Mouse (Mus musculus) heart, embryonic 12.5 days (tissue): ENCODE data around the gene Nle1. TPM values are rescaled to one million over a fixed set of nuclear protein-coding genes. Genes with fewer than 3 reads are reported as not detected.

Source experiments
- ATAC-seq: fragments of 200-750 bp; cut with Nextera tagmentation; 2 replicates; pipeline ENCODE4 v1.8.0; 2017; ENCODE audit warnings: moderate TSS enrichment, moderate library complexity; ENCODE audit not compliant: insufficient number of reproducible peaks, low FRiP score
- H3K27ac ChIP-seq: fragments of 300-500 bp; sonication (generic); 2 replicates; pipeline ENCODE4 v1.5.1; 2016; ENCODE audit warnings: mild to moderate bottlenecking, moderate library complexity; ENCODE audit not compliant: poor library complexity, severe bottlenecking
- H3K27me3 ChIP-seq: fragments of 300-500 bp; sonication (generic); replicated peaks from 2 replicates; pipeline ENCODE4 v1.6.1; 2016; ENCODE audit warnings: mild to moderate bottlenecking, moderate library complexity
- H3K36me3 ChIP-seq: fragments of 300-500 bp; sonication (generic); 2 replicates; pipeline ENCODE4 v1.6.1; 2016; ENCODE audit warnings: mild to moderate bottlenecking, moderate library complexity
- H3K4me1 ChIP-seq: fragments of 300-500 bp; sonication (generic); replicated peaks from 2 replicates; pipeline ENCODE4 v1.6.1; 2016; ENCODE audit warnings: mild to moderate bottlenecking
- H3K4me2 ChIP-seq: fragments of 300-500 bp; sonication (generic); 2 replicates; pipeline ENCODE4 v1.6.1; 2016; ENCODE audit warnings: mild to moderate bottlenecking, moderate library complexity
- H3K4me3 ChIP-seq: fragments of 300-500 bp; sonication (generic); 2 replicates; pipeline ENCODE4 v1.5.1; 2016; ENCODE audit warnings: mild to moderate bottlenecking
- H3K9ac ChIP-seq: fragments of 300-500 bp; sonication (generic); 2 replicates; pipeline ENCODE4 v1.6.1; 2016; ENCODE audit warnings: mild to moderate bottlenecking, moderate library complexity
- H3K9me3 ChIP-seq: fragments of 300-500 bp; sonication (generic); replicated peaks from 2 replicates; pipeline ENCODE4 v1.6.1; 2016; ENCODE audit warnings: mild to moderate bottlenecking, moderate library complexity
- WGBS: fragments of 180-500 bp; shearing (Covaris S2); methylation state at CpG from one replicate; pipeline ENCODE4 v1.1.7; 2016; 5-methylcytosine and 5-hydroxymethylcytosine counted together
- polyA plus RNA-seq: library from polyadenylated mRNA; unstranded; fragments of >200 nt; fragmentation: Nextera tagmentation; extraction: Ambion mirVana; gene quantifications from 2 replicates; pipeline ENCODE4 v1.2.1, GENCODE M21; 2016

The Nle1 gene
- polyA plus RNA-seq, 1 experiment from 2014 or later, result 20.0 TPM

- no peak overlapping the region for H3K27ac ChIP-seq
- WGBS, result 83% methylated on average over 6 of the region's 6 CpGs
- H3K4me2 ChIP-seq, result no peak overlapping the region
- ATAC-seq, result no peak
- H3K9me3 ChIP-seq, result no peaks in the 10 kb centered on the region
- H3K4me3 ChIP-seq, result no peak overlapping the region
- H3K27me3 ChIP-seq, result no peaks in the 10 kb centered on the region
- H3K36me3 ChIP-seq, result no peaks in the 10 kb centered on the region
- H3K4me1 ChIP-seq, result no peaks in the 10 kb centered on the region
- no peak overlapping the region for H3K9ac ChIP-seq
Observed at GRCm38 (mm10) chr11:82854111-82854510, 54.1 kb downstream of the Nle1 start.

DNA sequence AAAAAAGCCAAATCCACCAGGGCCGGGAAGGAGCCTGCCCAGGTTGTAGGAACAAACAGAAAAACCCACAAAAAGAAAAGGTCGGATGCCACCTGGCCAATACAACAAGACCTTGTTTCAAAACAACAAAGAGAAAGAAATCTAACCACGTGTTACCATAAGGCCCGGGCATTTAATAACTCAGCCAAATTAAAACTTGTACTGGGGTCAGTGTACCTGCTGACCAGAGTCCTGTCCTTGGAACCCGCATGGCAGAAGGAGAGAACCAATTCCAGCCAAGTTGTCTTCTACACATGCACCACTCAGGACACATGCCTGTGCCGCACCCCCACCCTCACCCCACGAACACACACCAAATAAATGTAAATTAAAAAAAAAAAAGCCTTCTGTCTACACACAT lies 55.3 kb downstream of the Nle1 start:
- no peak for ATAC-seq
- no peak overlapping the region for H3K4me2 ChIP-seq
- no peaks in the 10 kb centered on the region for H3K9me3 ChIP-seq
- 81% methylated on average over 7 of the region's 7 CpGs for WGBS
- H3K4me1 ChIP-seq, result 0 out of 2 replicates have a peak, but pooled peaks cover under 1% of the 10 kb centered on the region
- H3K4me3 ChIP-seq, result no peak overlapping the region
- no peaks in the 10 kb centered on the region for H3K36me3 ChIP-seq
- H3K27ac ChIP-seq, result no peak overlapping the region
- no peak overlapping the region for H3K9ac ChIP-seq
- no peaks in the 10 kb centered on the region for H3K27me3 ChIP-seq

DNA sequence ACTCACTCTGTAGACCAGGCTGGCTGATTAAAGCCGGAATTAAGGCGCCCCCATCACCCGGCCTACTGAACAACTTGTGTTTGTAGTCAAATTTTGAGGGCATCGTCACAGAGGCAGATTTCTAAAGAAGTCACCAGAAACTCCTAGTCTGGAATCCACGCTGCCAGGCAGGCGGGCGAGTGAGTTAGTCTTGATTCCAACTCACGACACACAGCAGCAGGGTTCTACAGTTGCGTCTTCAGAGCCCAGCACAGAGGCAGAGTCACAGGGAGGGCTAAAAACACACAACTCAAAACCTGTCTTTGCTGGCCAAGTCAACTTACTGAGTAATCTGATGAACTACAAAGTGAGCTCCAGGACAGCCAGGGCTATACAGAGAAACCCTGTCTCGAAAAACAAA lies 55.7 kb downstream of the Nle1 start:
- no peaks in the 10 kb centered on the region for H3K9me3 ChIP-seq
- no peak overlapping the region for H3K4me3 ChIP-seq
- H3K9ac ChIP-seq, result no peak overlapping the region
- peaks cover 4% of the 10 kb centered on the region; the same call in 1 of the 2 replicates for H3K4me1 ChIP-seq
- no peak overlapping the region for H3K27ac ChIP-seq
- H3K27me3 ChIP-seq, result no peaks in the 10 kb centered on the region
- 75% methylated on average over 10 of the region's 10 CpGs for WGBS
- no peak overlapping the region for H3K4me2 ChIP-seq
- ATAC-seq, result no peak
- H3K36me3 ChIP-seq, result no peaks in the 10 kb centered on the region

- no peak overlapping the region for H3K27ac ChIP-seq
- no peak overlapping the region for H3K4me3 ChIP-seq
- H3K4me1 ChIP-seq, result peaks cover 6% of the 10 kb centered on the region; the same call in 1 of the 2 replicates
- no peaks in the 10 kb centered on the region for H3K9me3 ChIP-seq
- H3K4me2 ChIP-seq, result no peak overlapping the region
- no peak for ATAC-seq
- H3K36me3 ChIP-seq, result no peaks in the 10 kb centered on the region
- no peak overlapping the region for H3K9ac ChIP-seq
- no peaks in the 10 kb centered on the region for H3K27me3 ChIP-seq
- WGBS, result 84% methylated on average over 11 of the region's 11 CpGs
Observed at GRCm38 (mm10) chr11:82852115-82852514, 56.1 kb downstream of the Nle1 start.

Other genes starting within 250 kb of the Nle1 start
- gene Cct6b, start 144.1 kb downstream of the Nle1 start, polyA plus RNA-seq, result 0.13 TPM in 1 of 2 replicates, not detected in the other
- gene Zfp830, start 144.1 kb downstream of the Nle1 start, polyA plus RNA-seq, result 31.2 and 31.8 TPM in 2 replicates
- gene Lig3, start 127.3 kb downstream of the Nle1 start, polyA plus RNA-seq, result 29.0 and 37.4 TPM in 2 replicates
- gene Rffl, start 37.2 kb downstream of the Nle1 start, polyA plus RNA-seq, result 6.7 and 6.8 TPM in 2 replicates
- gene Rad51d, start 17.8 kb downstream of the Nle1 start, polyA plus RNA-seq, result 13.0 and 14.6 TPM in 2 replicates
- 0.10 and 0.12 TPM in 2 replicates for gene Fndc8, start 16.3 kb downstream of the Nle1 start, polyA plus RNA-seq
- gene Unc45b, start 2.1 kb upstream of the Nle1 start, polyA plus RNA-seq, result 199 and 203 TPM in 2 replicates
- gene Slfn5, start 42.9 kb upstream of the Nle1 start, polyA plus RNA-seq, result 2.5 and 2.7 TPM in 2 replicates
- 19.9 and 20.3 TPM in 2 replicates for gene Slfn9, start 83.4 kb upstream of the Nle1 start, polyA plus RNA-seq
- gene Slfn8, start 112.4 kb upstream of the Nle1 start, polyA plus RNA-seq, result 0.26 and 0.36 TPM in 2 replicates
- gene Slfn2, start 156.7 kb upstream of the Nle1 start, polyA plus RNA-seq, result 2.6 and 3.4 TPM in 2 replicates
- not detected in 2 replicates for gene Slfn1, start 208.4 kb upstream of the Nle1 start, polyA plus RNA-seq